Mouse (Mus musculus): ENCODE results near the gene Spsb4.

Spsb4 gene

GRCm38 (mm10) chr9:97018677-97019147, at the start of gene Spsb4:
Gene Spsb4 (minus strand): TSS chr9:97018843.
- peak; percentile 81 to 84 for DNase-seq (ENCODE audit: low spot score in 2 of 2)

- no peak for DNase-seq (ENCODE audit: low spot score in 2 of 2)
Measured at GRCm38 (mm10) chr9:97067761-97068160, 49.1 kb upstream of the Spsb4 start.

GRCm38 (mm10) chr9:97065885-97066284, 47.2 kb upstream of the Spsb4 start:
- no peak for DNase-seq (ENCODE audit: low spot score in 2 of 2)

- DNase-seq (ENCODE audit: low spot score in 2 of 2), result no peak
Measured at GRCm38 (mm10) chr9:97065216-97065615, 46.6 kb upstream of the Spsb4 start.

- no peak for DNase-seq (ENCODE audit: low spot score in 2 of 2)
Measured at GRCm38 (mm10) chr9:97064161-97064560, 45.5 kb upstream of the Spsb4 start.

GRCm38 (mm10) chr9:97061696-97062095, 43.1 kb upstream of the Spsb4 start:
- DNase-seq (ENCODE audit: low spot score in 2 of 2), result no peak

- DNase-seq (ENCODE audit: low spot score in 2 of 2), result no peak
Measured at GRCm38 (mm10) chr9:97056541-97057338, 38.1 kb upstream of the Spsb4 start.

GRCm38 (mm10) chr9:97055906-97056305, 37.3 kb upstream of the Spsb4 start:
- DNase-seq (ENCODE audit: low spot score in 2 of 2), result no peak

GRCm38 (mm10) chr9:97051176-97051575, 32.5 kb upstream of the Spsb4 start:
- no peak for DNase-seq (ENCODE audit: low spot score in 2 of 2)

GRCm38 (mm10) chr9:97046240-97046639, 27.6 kb upstream of the Spsb4 start:
- no peak for DNase-seq (ENCODE audit: low spot score in 2 of 2)

- DNase-seq (ENCODE audit: low spot score in 2 of 2), result no peak
Measured at GRCm38 (mm10) chr9:97041633-97042032, 23.0 kb upstream of the Spsb4 start.

GRCm38 (mm10) chr9:97038010-97038409, 19.4 kb upstream of the Spsb4 start:
- DNase-seq (ENCODE audit: low spot score in 2 of 2), result no peak

GRCm38 (mm10) chr9:97036656-97037055, 18.0 kb upstream of the Spsb4 start:
- no peak for DNase-seq (ENCODE audit: low spot score in 2 of 2)

GRCm38 (mm10) chr9:97027361-97027760, 8.7 kb upstream of the Spsb4 start:
- DNase-seq (ENCODE audit: low spot score in 2 of 2), result no peak

GRCm38 (mm10) chr9:97026006-97026405, 7.4 kb upstream of the Spsb4 start:
- DNase-seq (ENCODE audit: low spot score in 2 of 2), result no peak

- DNase-seq (ENCODE audit: low spot score in 2 of 2), result no peak
Measured at GRCm38 (mm10) chr9:97024451-97024850, 5.8 kb upstream of the Spsb4 start.

- DNase-seq (ENCODE audit: low spot score in 2 of 2), result no peak
Measured at GRCm38 (mm10) chr9:97022948-97023347, 4.3 kb upstream of the Spsb4 start.

GRCm38 (mm10) chr9:97022371-97022770, 3.7 kb upstream of the Spsb4 start:
- DNase-seq (ENCODE audit: low spot score in 2 of 2), result no peak

GRCm38 (mm10) chr9:97020152-97020551, 1.5 kb upstream of the Spsb4 start:
- DNase-seq (ENCODE audit: low spot score in 2 of 2), result no peak

- no peak for DNase-seq (ENCODE audit: low spot score in 2 of 2)
Measured at GRCm38 (mm10) chr9:97019686-97020085, 1.0 kb upstream of the Spsb4 start.

GRCm38 (mm10) chr9:97019231-97019630, 588 bp upstream of the Spsb4 start:
- no peak for DNase-seq (ENCODE audit: low spot score in 2 of 2)

GRCm38 (mm10) chr9:97017811-97018641, 617 bp downstream of the Spsb4 start:
- peak in 1 of 2 experiments; percentile 56 for DNase-seq (ENCODE audit: low spot score in 2 of 2)

All from urinary bladder, postnatal 4 days (tissue).